Mouse (Mus musculus): ENCODE results near the gene Pex7.
A peak's percentile ranks its signal among the peaks of the same experiment; 100 is the strongest.

Pex7 gene

GRCm38 (mm10) chr10:19877257-19877656 lies 30.2 kb downstream of the Pex7 start:
- no peak for DNase-seq (ENCODE audit: low spot score)

- DNase-seq (ENCODE audit: low spot score): no peak
Measured at GRCm38 (mm10) chr10:19876669-19877068, 30.8 kb downstream of the Pex7 start.

GRCm38 (mm10) chr10:19875346-19875745 lies 32.1 kb downstream of the Pex7 start:
- no peak for DNase-seq (ENCODE audit: low spot score)

DNA sequence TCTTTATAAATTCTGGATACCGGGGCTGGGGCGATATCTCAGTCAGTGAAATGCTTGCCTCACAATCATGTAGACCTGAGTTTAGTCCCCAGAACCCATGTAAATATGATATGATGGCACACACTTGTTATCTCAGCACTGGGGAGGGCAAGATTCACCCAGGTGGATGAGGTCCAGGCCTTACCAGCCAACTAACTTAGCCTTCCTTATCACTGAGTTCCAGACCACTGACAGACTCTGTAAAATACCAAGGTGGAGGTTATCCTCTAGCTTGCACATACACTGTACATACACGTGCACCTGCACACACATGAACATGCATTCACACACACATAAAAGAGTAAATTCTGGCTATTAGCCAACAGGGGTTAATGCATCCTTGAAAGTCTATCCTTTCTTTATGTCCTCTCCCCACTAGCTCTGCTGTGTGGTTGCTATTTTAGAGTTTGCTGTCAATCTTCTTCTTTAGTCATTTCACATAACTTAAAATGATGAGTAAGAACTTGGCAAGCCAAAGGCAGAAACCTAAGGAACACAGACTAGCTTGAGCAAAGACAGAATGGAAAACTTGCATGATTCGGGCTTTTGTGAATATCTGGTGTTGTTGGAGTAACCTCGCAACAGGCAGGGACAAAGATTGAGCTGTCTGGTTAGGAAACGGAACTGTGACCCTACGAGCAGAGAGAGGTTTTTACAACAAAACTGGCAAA lies 51.7 kb downstream of the Pex7 start:
- no peak for DNase-seq (ENCODE audit: low spot score)

DNA sequence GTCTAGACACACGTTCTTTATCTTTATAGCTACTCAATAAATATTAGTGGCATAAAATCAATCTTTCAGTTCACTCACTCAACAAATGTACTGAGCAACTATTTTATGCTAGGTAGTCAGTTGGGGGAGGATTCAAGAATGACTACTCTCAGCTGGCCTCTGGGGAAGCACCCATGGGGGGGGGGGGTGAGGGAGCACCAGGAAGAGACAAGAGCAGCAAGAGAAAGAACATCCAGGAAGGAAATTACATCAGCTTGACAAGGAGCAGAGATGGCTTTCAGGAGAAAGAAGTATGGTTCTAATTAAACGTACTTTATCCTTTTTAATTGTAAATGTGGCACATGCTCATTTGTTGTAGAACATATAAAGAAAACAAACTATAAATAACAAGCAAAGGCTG lies 53.9 kb downstream of the Pex7 start:
- no peak for DNase-seq (ENCODE audit: low spot score)

- DNase-seq (ENCODE audit: low spot score): no peak
Measured at GRCm38 (mm10) chr10:19852776-19853175, 54.7 kb downstream of the Pex7 start.

GRCm38 (mm10) chr10:19850998-19851691 lies 56.3 kb downstream of the Pex7 start, which contains the start of gene Slc35d3:
Gene Slc35d3 (minus strand): TSS chr10:19851459.
- no peak for DNase-seq (ENCODE audit: low spot score)

DNA sequence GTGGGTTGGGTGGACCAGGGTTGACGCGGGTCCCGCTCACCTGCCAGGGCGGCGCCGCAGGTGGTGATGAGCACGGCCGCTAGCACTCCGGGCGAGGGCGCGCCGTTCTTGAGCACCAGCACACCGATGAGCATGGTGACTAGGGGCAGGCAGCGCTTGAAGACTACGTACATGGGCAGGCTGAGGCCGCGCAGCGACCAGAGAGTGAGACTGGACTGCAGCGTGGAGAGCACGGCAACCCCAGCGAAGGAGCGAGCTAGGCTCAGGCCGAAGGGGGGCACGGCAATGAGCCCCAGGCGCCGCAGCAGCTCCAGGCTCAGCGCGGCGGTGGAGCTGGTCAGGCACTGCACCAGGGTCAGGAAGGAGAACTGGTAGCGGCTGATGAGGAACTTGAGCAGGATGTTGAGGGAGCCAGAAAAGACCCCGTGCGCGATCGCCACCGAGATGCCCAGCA lies 56.9 kb downstream of the Pex7 start:
- DNase-seq (ENCODE audit: low spot score): no peak

DNA sequence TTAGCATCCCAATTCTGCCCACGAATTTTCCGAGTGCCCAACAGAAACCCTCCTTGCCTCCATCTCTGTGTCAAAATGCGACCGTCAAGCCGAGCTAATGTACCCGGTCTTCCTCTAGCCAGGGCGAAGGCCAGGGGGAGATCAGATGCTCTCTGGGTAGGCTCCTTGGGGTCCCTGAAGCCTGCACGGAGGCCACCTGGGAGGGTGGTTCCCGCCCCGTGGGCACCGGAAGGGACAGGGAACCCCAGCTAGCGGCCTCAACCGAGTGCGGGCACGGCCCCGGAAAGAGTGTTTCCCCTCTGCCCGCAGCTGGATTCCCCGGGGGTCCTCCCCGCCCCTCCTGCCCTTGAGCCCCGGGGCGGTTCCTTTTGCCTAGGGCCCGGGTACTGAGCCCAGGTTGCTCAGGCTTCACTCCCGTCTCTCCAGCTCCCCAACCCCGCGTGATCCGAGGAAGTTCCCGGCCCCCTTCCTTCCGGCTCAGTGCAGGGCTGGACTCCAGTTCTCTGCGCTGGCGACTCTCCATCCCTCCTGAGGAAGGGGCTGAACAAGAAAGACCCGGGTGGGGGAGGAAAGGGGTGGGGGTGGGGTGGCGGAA lies 57.6 kb downstream of the Pex7 start:
- no peak for DNase-seq (ENCODE audit: low spot score)

DNA sequence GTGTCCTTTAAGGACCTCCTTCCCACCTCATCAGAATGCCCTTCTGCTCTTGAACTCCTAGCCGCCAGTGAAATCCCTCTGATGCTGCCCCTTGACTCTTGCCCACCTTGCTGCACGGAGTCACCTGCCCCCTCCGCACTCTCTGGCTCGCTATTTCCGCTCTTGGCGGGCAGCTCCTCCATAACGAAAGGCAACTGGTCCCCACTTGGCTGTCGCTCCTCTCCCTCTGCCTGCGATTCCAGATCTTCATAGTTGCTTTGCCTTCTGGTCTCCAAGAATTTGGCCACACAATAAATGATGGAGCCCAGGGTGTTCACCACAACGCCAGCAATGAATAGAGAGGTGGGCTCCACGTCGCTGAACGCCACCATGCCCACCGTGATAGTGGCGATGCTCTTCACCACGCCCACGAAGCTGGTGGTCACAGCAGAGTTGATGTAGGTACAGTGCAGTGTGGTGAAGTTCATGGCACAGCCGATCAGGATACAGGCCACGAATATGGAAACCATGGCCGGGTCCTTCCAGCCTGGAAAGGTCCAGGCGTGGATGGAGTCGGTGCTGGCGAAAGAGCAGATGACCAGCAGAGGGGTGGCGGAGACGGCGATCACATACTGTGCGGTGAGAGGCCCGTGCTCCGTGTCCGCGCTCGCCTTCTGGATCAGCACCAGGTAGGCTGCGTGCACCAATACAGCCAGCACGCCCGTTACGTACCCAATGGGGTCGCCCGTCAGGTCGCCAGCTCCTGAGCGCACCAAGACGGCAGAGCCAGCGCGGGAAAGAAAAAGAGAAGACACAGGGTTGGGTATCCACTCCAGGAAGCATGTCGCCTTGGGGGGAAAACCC lies 58.3 kb downstream of the Pex7 start:
- DNase-seq (ENCODE audit: low spot score): no peak

GRCm38 (mm10) chr10:19839836-19840235 lies 67.7 kb downstream of the Pex7 start:
- no peak for DNase-seq (ENCODE audit: low spot score)

- DNase-seq (ENCODE audit: low spot score): no peak
Measured at GRCm38 (mm10) chr10:19835887-19836710, 71.4 kb downstream of the Pex7 start.

DNA sequence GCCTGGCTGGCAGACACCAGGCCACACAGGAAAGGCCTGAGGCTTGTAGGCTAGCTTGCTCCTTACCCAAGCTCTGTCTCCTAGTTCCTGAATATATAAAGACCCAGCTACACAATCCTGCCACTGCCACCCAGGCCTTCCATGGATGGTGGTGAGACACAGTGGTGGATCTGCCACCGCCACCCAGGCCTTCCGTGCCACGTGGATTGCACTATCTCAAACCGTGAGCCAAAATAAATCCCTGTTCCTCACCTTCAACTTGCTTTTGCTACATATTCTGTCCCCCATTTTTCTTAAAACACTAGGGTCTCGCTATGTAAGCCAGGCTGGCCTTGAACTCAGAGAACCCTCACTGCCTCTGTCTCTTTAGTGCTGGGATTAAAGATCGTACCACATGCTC lies 73.3 kb downstream of the Pex7 start:
- no peak for DNase-seq (ENCODE audit: low spot score)

- no peak for DNase-seq (ENCODE audit: low spot score)
Measured at GRCm38 (mm10) chr10:19831072-19831849, 76.2 kb downstream of the Pex7 start.

DNA sequence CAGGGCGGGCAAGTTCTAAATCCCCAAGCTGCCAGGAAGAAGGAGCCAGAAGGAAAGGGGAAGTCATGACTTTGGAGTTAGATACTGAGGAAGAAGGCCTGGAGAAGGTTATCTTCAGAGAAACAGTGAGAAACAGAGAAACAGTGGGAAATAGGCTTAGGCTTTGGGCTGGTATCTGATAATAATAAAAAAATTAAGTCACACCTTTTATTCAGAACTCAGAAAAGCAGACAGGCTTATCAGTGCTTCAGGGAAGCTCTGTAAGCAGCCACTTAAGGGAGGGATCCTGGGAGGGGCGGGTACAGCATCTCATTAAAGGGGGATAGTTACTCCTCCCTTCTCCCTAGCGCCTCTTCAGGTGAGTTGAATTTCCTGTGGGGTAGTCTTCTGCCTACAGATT lies 86.5 kb downstream of the Pex7 start:
- no peak for DNase-seq (ENCODE audit: low spot score)

DNA sequence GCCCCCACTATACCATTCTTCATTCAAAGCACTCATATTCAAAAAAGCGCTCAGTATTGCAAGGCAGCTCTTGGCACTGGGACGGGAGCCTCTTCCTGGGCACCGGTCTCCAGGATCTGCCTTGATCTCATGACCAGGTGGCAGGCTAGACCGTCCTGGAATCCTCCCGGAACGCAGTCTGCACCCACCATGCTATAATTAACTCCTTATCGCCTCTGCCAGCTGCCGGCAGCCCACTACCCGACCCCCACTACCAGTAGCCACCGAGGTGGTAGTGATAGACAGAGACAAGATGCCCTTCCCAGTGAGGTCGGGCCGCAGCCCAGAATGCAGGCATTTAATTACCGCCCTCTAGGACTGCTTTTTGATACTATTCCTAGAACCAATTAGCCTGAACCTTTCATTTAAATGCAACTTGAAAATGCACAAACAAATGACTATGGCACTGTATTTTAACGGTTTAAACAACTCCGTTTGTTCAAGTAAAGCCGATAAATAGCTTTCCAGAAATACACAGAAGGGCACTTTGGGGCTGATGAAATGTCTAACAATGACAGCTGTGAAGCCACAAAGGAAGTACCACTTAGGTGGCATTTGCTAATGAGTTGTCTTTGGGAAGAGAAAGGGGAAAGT lies 88.7 kb downstream of the Pex7 start:
- DNase-seq (ENCODE audit: low spot score): no peak

DNA sequence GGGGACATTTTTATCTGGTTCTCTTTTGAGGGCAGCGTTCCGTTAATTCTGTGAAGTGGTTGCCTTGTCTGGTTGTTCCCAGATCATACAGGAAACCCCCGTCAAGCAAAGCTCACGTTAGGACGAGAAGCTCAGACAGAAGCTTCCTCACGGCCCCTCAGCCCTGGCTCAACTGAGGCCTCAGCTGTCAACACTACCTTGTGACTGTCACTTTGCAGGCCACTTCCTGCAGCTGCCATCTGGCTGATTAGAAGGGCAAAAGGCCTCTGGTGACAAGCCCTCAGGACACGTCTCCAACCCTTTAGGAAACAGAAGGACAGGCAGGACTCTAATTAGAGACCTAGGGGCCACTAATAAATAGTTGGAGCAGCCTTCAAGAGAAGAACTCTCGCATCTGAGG lies 92.1 kb downstream of the Pex7 start:
- DNase-seq (ENCODE audit: low spot score): no peak

GRCm38 (mm10) chr10:19811436-19812172 lies 95.9 kb downstream of the Pex7 start:
- peak; percentile 64 for DNase-seq (ENCODE audit: low spot score)

GRCm38 (mm10) chr10:19804763-19805162 lies 102.7 kb downstream of the Pex7 start:
- no peak for DNase-seq (ENCODE audit: low spot score)

Measured in MN1 (cell line).